Mouse (Mus musculus): ENCODE results near the gene Ksr1. TPM values are rescaled to one million over a fixed set of nuclear protein-coding genes. Genes with fewer than 3 reads are reported as not detected.

Ksr1 gene
- polyA plus RNA-seq, 1 experiment from 2014 or later, result 3.9 TPM

DNA sequence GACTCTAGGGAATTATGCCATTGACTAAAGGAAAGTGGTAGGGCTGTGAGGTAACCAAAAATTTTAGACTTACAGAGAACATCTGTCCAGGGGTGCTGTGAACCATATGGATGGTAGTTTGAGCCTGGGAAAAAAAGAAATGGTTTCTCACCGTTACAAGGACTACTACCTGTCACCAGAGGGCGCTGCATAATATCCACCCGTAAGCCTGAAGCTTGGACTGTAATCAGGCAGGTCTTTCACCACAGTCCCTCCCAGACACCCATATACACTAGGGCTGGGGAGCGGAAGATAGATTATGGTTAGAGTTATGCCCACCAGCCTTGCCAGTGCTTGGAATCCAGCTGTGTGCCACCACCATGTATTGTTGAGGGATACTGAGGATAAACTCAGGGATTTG, 178.8 kb downstream of the Ksr1 start:
- no peaks in the 10 kb centered on the region for H3K9me3 ChIP-seq
- H3K36me3 ChIP-seq, result no peaks in the 10 kb centered on the region
- no peak for ATAC-seq (ENCODE audit: insufficient number of reproducible peaks, insufficient read depth, low FRiP score, low TSS enrichment)
- H3K27ac ChIP-seq, result no peak overlapping the region
- WGBS, result 25% methylated on average over 4 of the region's 4 CpGs
- no peak overlapping the region for H3K4me3 ChIP-seq
- no peak overlapping the region for H3K4me2 ChIP-seq (replicated peaks)
- no peaks in the 10 kb centered on the region for H3K27me3 ChIP-seq
- peaks cover 5% of the 10 kb centered on the region for H3K4me1 ChIP-seq
- no peak overlapping the region for H3K9ac ChIP-seq

Other genes with a start within 250 kb of the Ksr1 start
- gene Nos2, start 225.6 kb downstream of the Ksr1 start, polyA plus RNA-seq (2016; fragmentation: Nextera tagmentation; extraction: Ambion mirVana), result 1.1 and 1.4 TPM in 2 replicates
- 7.9 and 9.0 TPM in 2 replicates for gene Lgals9, start 161.5 kb downstream of the Ksr1 start, polyA plus RNA-seq (2016; fragmentation: Nextera tagmentation; extraction: Ambion mirVana)
- gene Wsb1, start 108.3 kb upstream of the Ksr1 start, polyA plus RNA-seq (2016; fragmentation: Nextera tagmentation; extraction: Ambion mirVana), result 480 and 498 TPM in 2 replicates
- gene Gm9964, start 150.5 kb upstream of the Ksr1 start, polyA plus RNA-seq (2016; fragmentation: Nextera tagmentation; extraction: Ambion mirVana), result not detected in 2 replicates
- 9.0 and 9.3 TPM in 2 replicates for gene Nf1, start 193.3 kb upstream of the Ksr1 start, polyA plus RNA-seq (2016; fragmentation: Nextera tagmentation; extraction: Ambion mirVana)